Mouse (Mus musculus) lung, embryonic 15.5 days (tissue): Measurements from ENCODE around the gene Coa4. TPM values are rescaled to one million over a fixed set of nuclear protein-coding genes. Genes with fewer than 3 reads are reported as not detected.
"Not testable (repeated sequence)": the region's sequence is repeated elsewhere in the genome, so short reads cannot be mapped to it uniquely, and the experiment has no call there.

Source experiments
- ATAC-seq: fragments of 200-750 bp; cut with Nextera tagmentation; 2 replicates; pipeline ENCODE4 v1.8.0; 2017; ENCODE audit warnings: moderate number of reproducible peaks, borderline replicate concordance; ENCODE audit not compliant: low FRiP score, low TSS enrichment; ENCODE audit errors: extremely low read depth
- H3K27ac ChIP-seq: fragments of 300-500 bp; sonication (generic); 2 replicates; pipeline ENCODE4 v1.5.1; 2015; ENCODE audit warnings: moderate library complexity, mild to moderate bottlenecking, inconsistent platforms
- H3K27me3 ChIP-seq: fragments of 300-500 bp; sonication (generic); 2 replicates; pipeline ENCODE4 v1.6.1; 2015; ENCODE audit warnings: inconsistent platforms
- H3K36me3 ChIP-seq: fragments of 300-500 bp; sonication (generic); 2 replicates; pipeline ENCODE4 v1.6.1; 2015; ENCODE audit warnings: inconsistent platforms
- H3K4me1 ChIP-seq: fragments of 300-500 bp; sonication (generic); 2 replicates; pipeline ENCODE4 v1.6.1; 2015; ENCODE audit warnings: inconsistent platforms
- H3K4me2 ChIP-seq: fragments of 300-500 bp; sonication (generic); 2 replicates; pipeline ENCODE4 v1.6.1; 2015; ENCODE audit warnings: inconsistent platforms, mild to moderate bottlenecking, moderate library complexity
- H3K4me3 ChIP-seq: fragments of 300-500 bp; sonication (generic); 2 replicates; pipeline ENCODE4 v1.5.1; 2015; ENCODE audit warnings: mild to moderate bottlenecking, inconsistent platforms
- H3K9ac ChIP-seq: fragments of 300-500 bp; sonication (generic); 2 replicates; pipeline ENCODE4 v1.6.1; 2015; ENCODE audit warnings: inconsistent platforms
- H3K9me3 ChIP-seq: fragments of 300-500 bp; sonication (generic); 2 replicates; pipeline ENCODE4 v1.6.1; 2016; ENCODE audit warnings: inconsistent platforms
- WGBS: fragments of 180-500 bp; shearing (Covaris S2); methylation state at CpG from one replicate; pipeline ENCODE4 v1.1.7; 2015; 5-methylcytosine and 5-hydroxymethylcytosine counted together
- polyA plus RNA-seq: library from polyadenylated mRNA; unstranded; fragments of >200 nt; fragmentation: Nextera tagmentation; extraction: Ambion mirVana; gene quantifications from 2 replicates; pipeline ENCODE4 v1.2.1, GENCODE M21; 2015

Coa4 gene
- polyA plus RNA-seq, 1 experiment from 2014 or later: 23.1 TPM

DNA sequence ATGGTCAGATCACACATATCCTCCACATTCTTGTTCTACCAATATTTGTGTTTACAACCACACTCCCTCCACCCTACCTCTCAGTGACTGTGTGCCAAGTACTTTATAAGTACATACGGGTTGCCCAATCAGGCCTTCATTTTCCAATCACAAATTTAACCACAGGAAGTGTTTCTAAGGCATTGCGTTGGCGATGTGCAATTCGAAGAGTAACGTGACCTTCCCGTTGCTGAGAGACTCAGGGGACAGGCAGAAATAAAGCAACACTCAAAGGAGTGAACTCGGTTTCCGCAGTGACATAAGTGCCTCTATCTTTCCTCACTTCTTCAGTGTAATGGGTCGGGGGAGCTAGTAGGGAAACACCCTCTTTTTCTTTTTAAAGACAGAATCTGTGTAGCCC is 2.6 kb downstream of the Coa4 start:
- Histone ChIP-seq H3K27me3 (no peaks in the 10 kb centered on the region), H3K4me3 (no peak overlapping the region), H3K4me1 (peaks cover 10% of the 10 kb centered on the region), H3K36me3 (peaks cover 19% of the 10 kb centered on the region), H3K9me3 (no peaks in the 10 kb centered on the region), H3K4me2 (no peak overlapping the region), H3K27ac (no peak overlapping the region), H3K9ac (no peak overlapping the region)
- WGBS: 92% methylated on average over 9 of the region's 9 CpGs
- no peak for ATAC-seq

- H3K27me3 ChIP-seq: no peaks in the 10 kb centered on the region
- H3K4me1 ChIP-seq: no peaks in the 10 kb centered on the region
- H3K9me3 ChIP-seq: no peaks in the 10 kb centered on the region
- no peak overlapping the region for H3K4me3 ChIP-seq
- no peak overlapping the region for H3K9ac ChIP-seq
- no peak for ATAC-seq
- H3K4me2 ChIP-seq: no peak overlapping the region
- no peak overlapping the region for H3K27ac ChIP-seq
- H3K36me3 ChIP-seq: peaks cover 16% of the 10 kb centered on the region
- WGBS: 43% methylated on average over 1 of the region's 1 CpGs
Observed at GRCm38 (mm10) chr7:100544437-100544836, 7.6 kb downstream of the Coa4 start.

DNA sequence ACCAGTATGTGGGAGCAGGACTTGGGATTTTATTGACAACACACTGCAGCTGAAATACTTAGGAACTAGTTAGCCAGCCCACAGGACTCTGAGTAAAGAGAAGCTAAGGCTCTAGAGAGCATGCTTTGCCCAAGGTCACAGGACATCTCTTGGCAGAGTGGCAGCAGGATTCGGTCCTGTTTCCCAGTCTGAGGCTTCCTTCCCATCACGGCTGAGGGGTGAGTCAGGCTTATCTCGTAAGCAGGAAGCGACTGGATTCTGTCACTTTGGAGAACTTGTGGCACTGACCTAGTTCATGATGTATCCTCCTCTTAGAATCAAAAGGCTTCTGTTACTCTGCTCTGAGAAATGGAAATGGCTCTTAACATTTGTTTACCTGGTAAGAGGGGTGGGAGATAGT is 10.8 kb downstream of the Coa4 start:
- Histone ChIP-seq H3K9ac (no peak overlapping the region), H3K4me1 (no peaks in the 10 kb centered on the region), H3K4me2 (no peak overlapping the region), H3K27ac (no peak overlapping the region), H3K36me3 (peaks cover 10% of the 10 kb centered on the region), H3K4me3 (no peak overlapping the region), H3K27me3 (no peaks in the 10 kb centered on the region), H3K9me3 (no peaks in the 10 kb centered on the region)
- WGBS: 58% methylated on average over 4 of the region's 4 CpGs
- ATAC-seq: no peak

DNA sequence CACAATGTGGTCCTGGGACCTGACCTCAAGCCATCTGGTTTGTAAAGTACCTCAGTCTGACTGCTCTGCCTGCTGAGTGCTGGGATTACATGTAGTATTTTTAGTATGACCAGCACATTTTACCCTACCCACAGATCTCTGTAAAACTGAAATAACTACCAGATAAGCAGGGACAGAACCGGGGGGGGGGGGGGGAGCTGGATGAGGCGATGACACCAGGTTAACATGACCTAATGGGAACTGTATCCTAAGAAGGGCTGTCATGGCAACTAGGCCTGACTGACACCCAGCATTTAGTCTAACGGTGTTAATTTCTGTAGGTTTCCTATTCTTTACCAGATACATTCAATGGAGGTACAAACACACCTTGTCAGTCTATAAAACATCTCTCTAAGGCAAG is 12.9 kb downstream of the Coa4 start:
- H3K4me3 ChIP-seq: no peak overlapping the region
- H3K9ac ChIP-seq: no peak overlapping the region
- H3K27ac ChIP-seq: no peak overlapping the region
- no peaks in the 10 kb centered on the region for H3K9me3 ChIP-seq
- H3K4me2 ChIP-seq: no peak overlapping the region
- 84% methylated on average over 3 of the region's 3 CpGs for WGBS
- no peaks in the 10 kb centered on the region; the same call in 1 of the 2 replicates for H3K4me1 ChIP-seq
- no peaks in the 10 kb centered on the region for H3K27me3 ChIP-seq
- ATAC-seq: no peak
- peaks cover 10% of the 10 kb centered on the region for H3K36me3 ChIP-seq

- no peaks in the 10 kb centered on the region for H3K9me3 ChIP-seq
- H3K27ac ChIP-seq: no peak overlapping the region
- peaks cover 2% of the 10 kb centered on the region; the same call in 1 of the 2 replicates for H3K4me1 ChIP-seq
- no peak overlapping the region for H3K4me3 ChIP-seq
- WGBS: 36% methylated on average over 5 of the region's 5 CpGs
- H3K36me3 ChIP-seq: peaks cover 10% of the 10 kb centered on the region
- no peak overlapping the region for H3K4me2 ChIP-seq
- no peaks in the 10 kb centered on the region for H3K27me3 ChIP-seq
- H3K9ac ChIP-seq: no peak overlapping the region
- ATAC-seq: no peak
Observed at GRCm38 (mm10) chr7:100550338-100551007, 13.6 kb downstream of the Coa4 start.

GRCm38 (mm10) chr7:100554939-100555338 is 18.1 kb downstream of the Coa4 start:
- Histone ChIP-seq H3K4me3 (no peak overlapping the region), H3K9ac (no peak overlapping the region), H3K27me3 (no peaks in the 10 kb centered on the region), H3K4me1 (peaks cover 5% of the 10 kb centered on the region; the same call in 1 of the 2 replicates), H3K4me2 (no peak overlapping the region), H3K9me3 (no peaks in the 10 kb centered on the region), H3K27ac (no peak overlapping the region), H3K36me3 (peaks cover 6% of the 10 kb centered on the region; the same call in 1 of the 2 replicates)
- no peak for ATAC-seq
- WGBS: 58% methylated on average over 5 of the region's 5 CpGs

DNA sequence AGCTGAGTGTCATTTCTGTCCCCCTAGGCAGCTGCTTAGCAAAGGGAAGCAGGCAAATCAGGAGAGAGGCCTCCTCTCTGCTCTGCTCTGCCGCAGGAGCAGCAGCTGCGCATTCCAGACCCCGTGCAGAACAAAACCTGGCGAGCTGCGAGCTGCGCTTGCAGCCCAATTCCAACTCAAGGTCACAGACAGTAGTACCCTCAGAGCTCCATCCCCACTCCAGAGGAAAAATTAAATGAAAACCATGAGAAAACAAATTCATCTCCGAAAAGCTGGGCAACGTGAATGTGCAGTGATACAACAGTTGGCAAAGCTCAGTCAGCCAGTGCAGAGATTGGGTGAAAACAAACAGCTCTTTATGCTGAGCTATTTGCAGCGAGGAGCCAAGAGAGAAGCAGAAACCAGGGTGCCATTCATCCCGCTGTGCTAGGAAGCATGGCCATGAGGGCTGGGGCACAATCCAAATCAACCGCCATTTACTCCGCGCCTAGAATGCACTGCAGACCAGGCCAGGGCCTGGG is 18.6 kb downstream of the Coa4 start:
- 0 out of 2 replicates have a peak overlapping the region, but pooled peaks have one; percentile 8 for H3K4me2 ChIP-seq
- no peak overlapping the region for H3K9ac ChIP-seq
- H3K4me3 ChIP-seq: no peak overlapping the region
- H3K4me1 ChIP-seq: peaks cover 5% of the 10 kb centered on the region; the same call in 1 of the 2 replicates
- H3K27me3 ChIP-seq: no peaks in the 10 kb centered on the region
- WGBS: 41% methylated on average over 13 of the region's 13 CpGs
- H3K36me3 ChIP-seq: peaks cover 6% of the 10 kb centered on the region; the same call in 1 of the 2 replicates
- no peak for ATAC-seq
- peak overlapping the region; percentile 47 for H3K27ac ChIP-seq
- no peaks in the 10 kb centered on the region for H3K9me3 ChIP-seq

GRCm38 (mm10) chr7:100557241-100557640 is 20.4 kb downstream of the Coa4 start:
- WGBS: 58% methylated on average over 5 of the region's 5 CpGs
- no peak for ATAC-seq
- no peak overlapping the region for H3K27ac ChIP-seq
- no peaks in the 10 kb centered on the region for H3K27me3 ChIP-seq
- no peak overlapping the region for H3K9ac ChIP-seq
- peaks cover 5% of the 10 kb centered on the region; the same call in 1 of the 2 replicates for H3K4me1 ChIP-seq
- H3K36me3 ChIP-seq: no peaks in the 10 kb centered on the region
- no peaks in the 10 kb centered on the region for H3K9me3 ChIP-seq
- no peak overlapping the region for H3K4me3 ChIP-seq
- H3K4me2 ChIP-seq: no peak overlapping the region

DNA sequence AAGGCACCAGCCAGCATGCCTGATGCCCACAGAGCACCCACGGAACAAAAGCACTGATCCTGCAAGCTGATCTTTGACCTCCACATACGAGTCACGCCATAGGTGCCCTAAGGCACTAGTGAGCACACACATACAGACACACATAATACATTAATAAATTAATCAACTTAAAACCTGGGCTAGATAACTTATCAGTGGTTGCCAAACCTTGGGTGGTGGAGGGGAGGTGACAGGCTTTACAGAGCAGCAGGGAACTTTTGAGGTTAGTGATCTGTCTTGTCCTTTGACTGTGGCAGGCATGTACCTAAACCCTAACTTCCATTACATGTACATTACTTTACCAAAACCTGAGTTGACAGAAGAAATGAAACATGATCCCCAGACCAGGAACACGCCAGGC is 22.5 kb downstream of the Coa4 start:
- WGBS: 79% methylated on average over 4 of the region's 4 CpGs
- Histone ChIP-seq H3K4me1 (peaks cover 5% of the 10 kb centered on the region; the same call in 1 of the 2 replicates), H3K4me2 (no peak overlapping the region), H3K36me3 (no peaks in the 10 kb centered on the region), H3K9ac (no peak overlapping the region), H3K9me3 (no peaks in the 10 kb centered on the region), H3K4me3 (no peak overlapping the region), H3K27me3 (no peaks in the 10 kb centered on the region), H3K27ac (no peak overlapping the region)
- no peak for ATAC-seq

DNA sequence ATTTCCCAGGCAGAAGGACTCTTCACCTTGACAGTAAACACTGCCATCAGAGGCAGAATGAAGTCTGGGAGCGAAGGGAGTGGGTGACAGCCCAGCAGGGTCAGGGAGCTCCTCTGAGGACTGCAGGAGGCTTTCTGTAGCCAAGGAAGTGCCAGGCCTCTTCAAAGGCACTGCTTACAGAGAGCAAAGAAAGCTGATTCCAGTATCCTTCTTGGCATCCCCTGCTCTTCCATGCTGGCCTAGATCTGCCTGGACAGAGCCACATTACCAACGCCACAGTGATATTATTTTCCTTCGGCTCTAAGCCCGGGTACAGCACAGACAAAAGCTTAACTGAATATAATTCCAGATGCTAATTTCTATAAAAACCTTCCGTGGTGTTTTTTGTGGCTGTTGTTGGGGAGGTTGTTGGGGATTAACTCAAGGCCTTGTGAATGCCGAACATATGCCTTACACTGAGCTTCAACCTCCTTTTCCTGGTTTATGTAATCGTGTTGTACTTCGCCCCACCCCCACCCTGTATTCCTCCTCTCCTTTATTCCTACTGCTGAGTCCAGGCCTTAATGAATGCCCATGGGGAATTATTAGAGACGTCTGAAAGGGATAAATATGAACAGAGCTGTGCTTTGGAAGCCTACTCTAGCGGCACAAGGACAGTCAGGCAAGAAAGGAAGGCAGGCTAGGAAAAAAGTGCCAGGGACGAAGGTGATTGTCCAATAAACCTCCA is 25.2 kb downstream of the Coa4 start:
- Histone ChIP-seq H3K9ac (no peak overlapping the region), H3K36me3 (no peaks in the 10 kb centered on the region; the same call in 1 of the 2 replicates), H3K27me3 (no peaks in the 10 kb centered on the region), H3K4me1 (no peaks in the 10 kb centered on the region), H3K4me2 (no peak overlapping the region), H3K27ac (no peak overlapping the region), H3K4me3 (no peak overlapping the region), H3K9me3 (no peaks in the 10 kb centered on the region)
- 78% methylated on average over 11 of the region's 11 CpGs for WGBS
- ATAC-seq: no peak

GRCm38 (mm10) chr7:100567238-100567637 is 30.4 kb downstream of the Coa4 start:
- 75% methylated on average over 5 of the region's 5 CpGs for WGBS
- H3K36me3 ChIP-seq, ATAC-seq: not testable (repeated sequence)

DNA sequence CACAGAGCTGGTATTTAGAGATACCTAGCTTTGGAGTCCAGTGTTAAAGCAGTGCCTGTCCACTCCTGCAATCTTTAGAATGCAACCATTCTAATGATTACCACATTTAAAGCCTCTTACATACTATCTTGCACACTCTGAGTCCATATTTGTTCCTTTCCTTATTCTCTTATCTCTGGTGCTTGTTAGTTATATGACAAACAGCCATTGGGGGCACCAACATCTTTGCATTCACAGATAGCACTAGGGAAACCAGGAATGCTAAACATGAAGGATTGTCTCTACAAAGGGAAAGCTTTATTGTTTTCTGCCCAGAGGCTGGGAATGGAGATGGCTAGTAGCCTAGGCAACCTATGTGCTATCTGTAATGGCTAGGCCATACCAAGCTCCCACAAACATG is 33.0 kb downstream of the Coa4 start:
- Histone ChIP-seq H3K4me3 (no peak overlapping the region), H3K9me3 (no peaks in the 10 kb centered on the region), H3K4me2 (no peak overlapping the region), H3K27me3 (no peaks in the 10 kb centered on the region), H3K36me3 (no peaks in the 10 kb centered on the region; the same call in 1 of the 2 replicates), H3K4me1 (no peaks in the 10 kb centered on the region), H3K27ac (no peak overlapping the region), H3K9ac (no peak overlapping the region)
- no peak for ATAC-seq

More at GRCm38 (mm10) chr7:100567238-100567637, 30.4 kb downstream of the Coa4 start:
- H3K27me3 ChIP-seq, H3K9me3 ChIP-seq, H3K4me1 ChIP-seq, H3K9ac ChIP-seq, H3K4me2 ChIP-seq, H3K4me3 ChIP-seq, H3K27ac ChIP-seq: not testable (repeated sequence)
